Mouse (Mus musculus): ENCODE results near the gene Snai3.

Gene Snai3

GRCm38 (mm10) chr8:122431694-122432442 is 28.7 kb downstream of the Snai3 start:
- 59% methylated on average over 18 of the region's 18 CpGs for WGBS

GRCm38 (mm10) chr8:122430646-122431045 is 29.9 kb downstream of the Snai3 start:
- 91% methylated on average over 3 of the region's 3 CpGs for WGBS

GRCm38 (mm10) chr8:122430058-122430636 is 30.4 kb downstream of the Snai3 start:
- WGBS: 68% methylated on average over 10 of the region's 10 CpGs

- WGBS: 90% methylated on average over 9 of the region's 9 CpGs
These were observed 32.4 kb downstream of the Snai3 start for GRCm38 (mm10) chr8:122428163-122428562.

GRCm38 (mm10) chr8:122427607-122428006 is 32.9 kb downstream of the Snai3 start:
- 93% methylated on average over 7 of the region's 7 CpGs for WGBS

- 82% methylated on average over 9 of the region's 9 CpGs for WGBS
These were observed 34.4 kb downstream of the Snai3 start for GRCm38 (mm10) chr8:122426145-122426544.

GRCm38 (mm10) chr8:122423659-122424058 is 36.9 kb downstream of the Snai3 start:
- WGBS: 51% methylated on average over 5 of the region's 5 CpGs

GRCm38 (mm10) chr8:122423217-122423616 is 37.3 kb downstream of the Snai3 start:
- WGBS: 87% methylated on average over 24 of the region's 24 CpGs

- 82% methylated on average over 14 of the region's 14 CpGs for WGBS
These were observed 39.0 kb downstream of the Snai3 start, which contains the start of gene Il17c for GRCm38 (mm10) chr8:122421376-122422070. Gene Il17c (plus strand): TSS chr8:122422020.

GRCm38 (mm10) chr8:122419881-122420555 is 40.5 kb downstream of the Snai3 start:
- 39% methylated on average over 9 of the region's 9 CpGs for WGBS

- WGBS: 75% methylated on average over 6 of the region's 6 CpGs
These were observed 45.0 kb downstream of the Snai3 start for GRCm38 (mm10) chr8:122415554-122415953.

- 71% methylated on average over 9 of the region's 9 CpGs for WGBS
These were observed 46.2 kb downstream of the Snai3 start for GRCm38 (mm10) chr8:122414311-122414710.

GRCm38 (mm10) chr8:122407678-122408077 is 52.9 kb downstream of the Snai3 start:
- 91% methylated on average over 7 of the region's 7 CpGs for WGBS

- WGBS: 93% methylated on average over 9 of the region's 9 CpGs
These were observed 55.3 kb downstream of the Snai3 start for GRCm38 (mm10) chr8:122405146-122405805.

Data from cerebral cortex, adult 2 months (tissue).